Mouse (Mus musculus) T-helper 2 cell (primary cell): ENCODE measurements around the gene Itga6.
"Not testable (repeated sequence)": the region's sequence is repeated elsewhere in the genome, so short reads cannot be mapped to it uniquely, and the experiment has no call there.

ENCODE experiments used
- in situ Hi-C: fragments of 300-600 bp; cut with MboI, MseI; formaldehyde crosslinking; loops from one replicate; pipeline ENCODE4 v1.15.1; 2025; ENCODE audit warnings: high pct_unique_total_duplicates

The Itga6 gene

DNA sequence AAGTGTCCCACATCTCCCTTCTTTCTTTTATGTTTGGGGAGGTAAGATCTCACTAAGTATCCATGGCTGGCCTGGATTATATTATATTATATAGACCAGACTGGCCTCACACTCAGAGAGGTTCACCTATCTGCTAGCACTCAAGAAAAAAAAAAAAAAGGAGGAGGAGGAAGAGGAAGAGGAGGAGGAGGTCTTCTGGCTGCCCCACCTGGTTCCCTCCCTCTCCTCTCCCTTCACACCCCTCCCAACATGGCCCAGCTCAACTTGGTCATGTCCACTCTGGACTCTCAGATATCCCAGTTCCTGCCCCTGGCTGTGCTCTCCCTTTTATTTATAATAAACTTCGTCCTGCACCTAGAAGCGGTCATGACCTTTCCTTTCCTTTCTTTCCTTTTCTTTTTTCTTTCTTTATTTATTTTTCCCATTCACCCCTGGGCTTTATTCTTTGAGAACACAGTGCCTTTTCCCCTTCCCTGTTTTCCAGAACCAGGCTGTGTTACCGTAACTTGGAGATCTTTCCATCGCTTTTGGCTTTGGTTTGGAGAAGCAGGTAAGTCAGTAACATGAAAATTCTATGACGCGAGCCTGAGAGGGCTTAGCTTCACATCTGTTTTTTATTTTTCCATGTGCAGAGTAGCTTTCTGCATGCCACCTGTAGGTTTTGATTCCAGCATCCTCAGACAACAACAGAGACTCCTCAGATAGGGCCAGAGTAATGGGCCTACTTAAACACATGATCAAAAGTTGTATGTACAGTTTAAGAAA is at the start of gene Itga6:
Itga6 (plus strand) TSS at position 7 of the 765 bp plus-strand sequence.
- in situ Hi-C loops: no loop called here

DNA sequence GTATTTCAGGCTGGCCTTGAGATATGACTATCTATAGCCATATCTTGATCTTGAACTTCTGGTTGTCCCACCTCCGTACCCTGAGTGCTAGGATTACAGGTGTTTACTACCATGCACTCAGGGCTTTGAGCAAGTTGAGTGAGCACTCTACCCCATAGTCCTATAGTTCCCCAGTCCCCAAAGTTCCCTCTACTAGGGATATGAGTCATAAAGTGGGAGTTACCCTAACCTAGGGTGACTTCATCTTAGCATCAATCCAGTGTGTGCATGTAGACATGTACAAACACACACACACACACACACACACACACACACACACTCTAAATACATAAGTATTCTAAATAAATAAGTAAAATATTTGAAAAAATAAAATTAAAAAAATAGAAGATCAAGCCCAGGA is 48.6 kb upstream of the Itga6 start:
- in situ Hi-C loops: no loop called here

DNA sequence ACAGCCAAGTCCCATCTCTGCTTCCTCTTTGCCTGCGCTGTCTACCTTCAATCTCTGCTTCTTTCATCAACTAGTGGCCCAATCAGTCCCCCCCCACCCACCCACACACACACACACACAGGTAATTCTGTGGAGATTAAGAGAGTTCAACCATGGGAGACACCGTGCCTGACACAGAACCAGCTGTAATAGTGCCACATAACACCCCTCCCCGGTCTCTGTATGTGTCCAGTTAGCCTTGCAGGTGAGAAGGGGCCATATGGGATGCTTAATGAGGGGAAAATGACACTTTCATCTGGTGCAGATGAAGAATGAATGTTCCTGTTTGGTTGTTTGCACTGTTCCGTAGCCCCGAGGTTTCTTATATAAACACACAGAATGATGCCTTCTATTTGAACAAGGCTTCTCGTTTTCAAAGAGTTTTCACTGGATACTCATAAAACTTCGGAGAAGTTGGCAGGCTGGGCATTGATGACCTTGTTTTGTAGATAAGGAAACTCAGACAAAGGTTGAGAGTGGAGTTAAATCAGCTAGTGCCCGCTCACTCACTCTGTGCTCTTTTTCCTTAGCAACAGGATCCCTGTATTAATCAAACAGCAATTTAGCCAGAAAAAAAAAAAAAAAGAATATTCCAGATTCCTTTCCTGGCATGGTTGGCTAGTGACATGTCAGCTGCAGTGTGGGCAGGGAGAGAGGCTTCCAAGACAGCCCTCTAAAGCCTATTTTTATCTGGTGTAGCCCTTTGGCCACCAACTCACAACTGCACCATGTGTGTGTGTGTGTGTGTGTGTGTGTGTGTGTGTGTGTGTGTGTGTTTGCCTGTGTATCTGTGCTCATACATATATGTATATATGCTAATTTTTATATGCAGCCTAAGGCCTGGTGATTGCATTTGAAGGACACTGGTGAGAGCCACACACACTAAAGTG is 47.7 kb upstream of the Itga6 start:
- in situ Hi-C loops: no loop called here

DNA sequence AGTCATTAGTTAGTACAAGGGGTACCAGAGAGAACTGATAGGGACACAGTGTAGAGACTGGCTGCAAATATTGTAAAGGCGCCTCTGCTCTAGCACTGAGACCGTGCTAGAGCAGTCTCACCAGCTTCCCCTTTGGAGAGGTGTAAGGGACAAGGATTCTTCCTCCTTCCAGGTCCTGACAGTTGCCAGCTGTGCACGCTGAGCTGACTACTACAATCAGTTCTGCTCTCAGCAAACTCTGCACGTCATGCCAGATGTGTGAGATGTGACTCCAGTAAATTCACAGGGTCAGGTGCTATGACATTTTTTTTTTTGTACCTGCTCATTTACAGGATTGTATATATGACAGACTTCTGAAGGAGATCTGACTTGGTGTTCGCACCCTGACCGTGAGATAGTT is 47.0 kb upstream of the Itga6 start:
- in situ Hi-C loops: no loop called here

DNA sequence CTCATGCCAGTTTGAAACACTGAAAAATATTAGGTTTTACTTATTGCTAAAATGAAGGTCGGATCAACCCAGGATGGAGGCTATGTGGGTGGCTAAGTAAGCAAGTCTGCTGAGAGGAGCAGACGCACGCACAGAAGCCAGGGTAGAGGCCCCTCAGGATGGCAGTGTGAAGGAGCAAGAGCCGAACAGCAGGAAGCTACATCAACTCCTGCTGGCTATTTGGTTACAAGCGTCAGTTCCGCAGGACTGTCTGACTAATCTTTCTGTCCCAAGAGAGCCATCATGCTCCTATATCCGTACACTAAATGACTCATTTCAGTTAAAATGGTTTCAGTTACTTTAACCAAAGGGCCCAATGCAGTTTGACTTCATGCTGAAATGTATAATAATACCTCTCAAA is 46.5 kb upstream of the Itga6 start:
- in situ Hi-C loops: no loop called here

DNA sequence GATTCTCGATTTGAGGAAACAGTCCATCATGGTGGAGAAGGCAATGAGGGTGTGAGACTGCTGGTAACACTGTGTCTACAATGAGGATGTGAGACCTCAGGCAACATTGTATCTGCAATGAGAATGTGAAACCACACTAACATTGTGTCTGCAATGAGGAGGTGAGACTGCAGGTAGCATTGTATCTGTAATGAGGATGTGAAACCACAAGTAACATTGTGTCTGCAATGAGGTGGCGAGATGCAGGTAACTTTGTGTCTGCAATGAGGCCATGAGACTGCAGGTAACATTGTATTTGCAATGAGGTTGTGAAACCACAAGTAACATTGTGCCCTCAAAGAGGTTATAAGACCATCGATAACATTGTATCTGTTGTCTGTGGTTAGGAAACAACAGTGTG is 44.1 kb upstream of the Itga6 start:
- in situ Hi-C loops: no loop called here

DNA sequence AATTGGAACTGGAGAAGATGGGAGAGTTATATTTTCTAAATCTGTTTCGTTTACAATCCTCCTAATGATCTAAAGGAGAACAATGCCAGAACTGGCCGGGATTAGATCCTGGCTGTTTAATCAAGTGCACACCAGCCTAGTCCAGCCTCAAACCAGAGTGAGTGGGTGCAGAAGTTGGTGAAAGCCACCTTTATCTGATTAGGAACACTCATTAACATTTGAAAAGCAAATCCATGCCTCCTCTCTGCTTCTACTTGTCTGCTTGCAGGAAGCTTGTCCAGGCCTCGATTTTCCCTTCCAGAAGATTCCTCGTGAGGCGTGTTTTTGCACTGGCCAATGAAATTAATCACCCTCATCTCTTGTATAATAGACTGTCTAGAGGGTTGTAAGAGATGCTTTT is 41.1 kb upstream of the Itga6 start:
- in situ Hi-C loops: no loop called here

DNA sequence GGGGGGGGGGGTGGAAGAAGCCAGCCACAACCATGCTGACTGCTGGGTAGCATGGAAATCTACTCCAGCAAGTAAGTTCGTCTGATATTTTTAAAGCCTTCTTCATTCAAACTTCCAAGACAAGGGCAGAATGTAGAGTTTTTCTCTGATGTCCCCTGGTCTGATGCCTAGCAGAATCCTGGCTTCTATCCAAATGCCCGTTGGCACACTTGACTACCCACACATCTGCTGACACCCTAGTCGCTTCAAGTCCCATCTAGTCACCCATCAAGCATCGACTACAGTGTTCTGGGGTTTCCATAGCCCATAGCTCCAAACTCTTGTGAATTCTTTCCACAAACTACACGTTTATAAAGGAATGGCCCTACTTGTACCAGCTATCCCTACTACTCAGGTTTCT is 36.5 kb upstream of the Itga6 start:
- in situ Hi-C loops: no loop called here

DNA sequence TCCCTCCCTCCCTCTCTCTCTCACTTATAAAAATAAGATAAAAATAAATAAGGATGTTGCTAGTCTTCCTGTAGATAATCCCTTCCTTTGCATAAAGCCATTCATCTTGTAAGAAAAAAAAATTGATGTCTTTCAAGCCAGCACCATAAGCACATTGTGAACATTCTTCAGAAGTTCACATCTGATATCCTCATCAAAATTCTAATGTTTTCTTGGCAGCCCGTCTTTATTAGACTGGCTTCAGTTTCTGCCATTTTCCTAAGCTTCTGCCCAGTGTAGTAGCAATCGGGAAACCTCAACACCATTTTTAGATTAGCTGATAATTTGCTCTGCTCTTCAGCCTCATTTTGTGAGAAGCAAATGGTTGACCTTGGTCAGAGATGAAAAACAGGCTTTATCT is 33.8 kb upstream of the Itga6 start:
- in situ Hi-C loops: no loop called here

DNA sequence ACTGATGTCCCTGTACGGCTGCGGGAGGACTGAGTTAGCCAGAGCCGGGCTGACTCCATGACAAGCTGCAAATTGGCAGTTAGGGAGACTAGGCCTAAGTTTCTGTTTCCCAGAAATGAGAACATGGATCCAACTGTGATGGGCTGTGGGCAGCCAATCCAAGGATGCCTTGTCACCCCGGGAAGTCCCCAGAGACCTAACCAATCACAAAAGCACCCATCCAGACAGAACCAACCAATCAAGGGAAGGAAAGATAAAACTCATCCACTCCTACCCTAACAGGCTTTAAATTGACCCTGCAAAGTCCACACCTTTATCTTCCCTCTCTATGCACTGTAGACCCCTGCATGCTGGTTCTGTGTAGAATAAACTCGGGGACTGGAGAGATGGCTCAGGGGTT is 31.0 kb upstream of the Itga6 start:
- in situ Hi-C loops: no loop called here

DNA sequence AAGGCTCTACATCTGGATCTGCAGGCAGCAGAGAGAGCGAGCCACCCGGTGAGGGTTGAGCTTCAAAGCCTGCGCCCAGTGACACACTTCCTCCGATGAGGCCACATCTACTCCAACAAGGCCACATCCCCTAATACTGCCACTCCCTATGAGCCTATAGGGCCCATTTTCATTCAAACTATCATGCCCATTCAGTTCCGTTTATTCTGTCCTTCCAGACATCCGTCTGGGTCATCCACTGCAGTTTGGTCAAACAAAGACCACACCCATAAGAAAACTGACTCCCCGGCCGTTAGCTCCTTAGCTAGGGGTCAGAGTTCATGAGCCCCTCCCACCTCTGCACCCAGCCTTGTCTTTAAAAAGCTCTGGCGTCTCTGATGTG is 26.4 kb upstream of the Itga6 start:
- in situ Hi-C loops: no loop called here

DNA sequence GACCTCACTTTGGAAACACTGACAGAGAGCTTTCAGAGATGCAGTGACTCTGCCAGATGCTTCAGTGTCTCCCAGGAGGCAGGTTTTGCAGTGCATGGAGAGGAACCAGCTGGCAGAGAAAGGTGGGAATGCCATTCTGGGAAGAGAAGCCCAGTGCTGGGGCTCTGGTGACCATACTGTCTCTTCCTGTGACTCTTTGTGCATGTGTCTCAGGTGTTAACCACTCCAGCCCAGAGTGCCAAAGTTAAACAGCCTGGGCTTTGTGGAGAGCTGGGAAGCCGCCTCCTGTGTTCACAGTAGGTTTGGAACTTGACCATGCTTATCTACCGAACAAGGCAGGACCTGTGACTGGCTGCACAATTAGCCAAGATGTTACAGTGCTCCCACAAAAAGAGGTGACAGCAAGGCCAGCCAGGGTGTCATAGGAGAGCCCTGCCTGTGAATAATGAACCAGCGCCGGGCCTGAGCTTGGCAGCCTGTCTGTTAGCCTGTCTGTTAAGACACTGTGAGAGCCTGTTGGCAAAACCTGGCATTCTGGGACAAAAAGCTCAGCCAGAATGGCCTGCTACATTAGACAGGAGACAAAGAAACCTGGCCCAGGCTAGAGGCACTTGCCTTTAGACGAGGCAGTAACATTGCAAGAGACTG is 25.9 kb upstream of the Itga6 start:
- in situ Hi-C loops: no loop called here

DNA sequence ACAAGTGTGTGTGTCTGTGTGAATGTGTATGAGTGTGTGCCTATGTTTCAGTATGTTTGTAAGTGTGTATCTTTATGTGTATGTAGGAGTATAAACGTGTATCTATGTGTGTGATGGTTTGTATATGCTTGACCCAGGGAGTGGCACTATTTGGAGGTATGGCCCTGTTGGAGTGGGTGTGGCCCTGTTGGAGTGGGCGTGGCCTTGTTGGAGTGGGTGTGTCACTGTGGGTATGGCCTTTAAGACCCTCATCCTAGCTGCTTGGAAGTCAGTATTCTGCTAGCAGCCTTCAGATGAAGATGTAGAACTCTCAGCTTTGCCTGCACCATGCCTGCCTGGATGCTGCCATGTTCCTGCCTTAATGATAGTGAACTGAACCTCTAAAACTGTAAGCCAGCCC is 24.9 kb upstream of the Itga6 start:
- in situ Hi-C loops: not testable (repeated sequence)

DNA sequence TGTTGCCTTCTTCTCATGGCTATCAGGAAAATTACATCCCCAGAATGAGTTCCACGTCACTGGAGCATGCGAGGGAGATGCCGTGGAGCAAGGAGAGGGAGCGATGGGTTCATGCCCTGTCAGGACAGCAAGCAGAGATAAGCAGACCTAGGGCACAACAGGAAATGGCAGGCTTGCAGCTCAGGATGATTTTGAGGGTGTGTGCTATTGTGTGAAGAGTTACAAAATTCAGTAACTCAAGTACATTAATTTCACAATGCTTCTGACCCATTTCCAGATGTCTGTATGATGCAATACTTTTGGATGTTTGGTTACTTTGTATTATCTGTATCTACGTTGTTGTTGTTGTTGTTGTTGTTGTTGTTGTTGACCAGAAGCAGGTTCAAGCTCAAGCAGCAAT is 22.5 kb upstream of the Itga6 start:
- in situ Hi-C loops: no loop called here

DNA sequence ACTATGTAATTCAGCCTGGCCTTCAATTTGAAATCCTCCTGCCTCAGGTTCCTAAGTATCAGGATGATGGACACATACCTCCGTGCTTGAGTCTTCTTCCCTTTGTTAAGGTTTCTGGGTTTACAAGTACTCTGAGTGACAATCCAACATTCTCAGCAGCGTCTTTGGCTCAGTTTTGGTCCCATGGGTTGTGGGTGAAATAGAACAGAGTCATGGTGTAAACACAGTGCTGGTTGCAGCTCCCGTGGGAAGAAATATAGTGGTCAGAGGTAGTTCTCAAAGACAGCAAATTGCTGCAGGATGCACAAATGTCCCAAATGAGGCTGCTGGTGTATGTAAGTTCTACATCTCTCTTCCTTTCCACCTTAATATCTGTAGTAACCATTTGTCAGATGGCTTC is 21.8 kb upstream of the Itga6 start:
- in situ Hi-C loops: no loop called here

DNA sequence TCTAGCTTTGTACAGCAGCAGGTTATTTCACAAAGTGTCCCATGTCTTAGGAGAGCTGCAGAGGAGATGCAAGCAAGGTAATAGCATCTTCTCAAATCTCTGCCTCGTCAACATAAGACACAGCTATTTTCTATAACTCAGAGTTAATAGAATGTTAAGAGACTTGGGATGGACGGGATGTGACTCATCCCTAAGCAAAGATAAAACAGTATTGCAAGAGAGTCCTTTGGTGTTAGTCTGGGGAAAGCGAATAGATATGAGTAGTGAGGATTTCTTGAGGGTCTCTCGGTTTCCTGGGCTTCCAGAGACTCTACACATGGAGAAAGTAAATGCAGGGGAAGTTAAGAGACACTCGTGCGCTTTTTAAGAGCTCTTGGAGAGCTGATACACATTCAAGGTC is 21.4 kb upstream of the Itga6 start:
- in situ Hi-C loops: no loop called here

DNA sequence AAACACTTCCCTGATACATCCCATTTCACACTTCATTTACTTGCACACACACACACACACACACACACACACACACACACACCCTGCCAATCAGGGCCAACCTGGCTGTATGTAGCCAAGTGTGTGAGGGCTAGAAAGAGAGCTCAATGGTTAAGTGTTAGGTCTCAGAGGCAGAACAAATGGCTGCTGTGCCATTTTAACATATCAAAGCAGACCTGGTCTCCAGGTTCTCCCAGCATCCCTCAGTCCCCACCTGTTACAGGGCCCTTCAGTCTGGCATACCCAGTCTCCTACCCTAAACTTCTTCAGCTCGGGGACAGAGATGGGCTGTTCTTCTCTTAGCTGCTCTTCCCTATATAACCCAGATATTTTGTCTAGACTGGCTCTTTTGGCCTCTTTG is 20.0 kb upstream of the Itga6 start:
- in situ Hi-C loops: no loop called here

DNA sequence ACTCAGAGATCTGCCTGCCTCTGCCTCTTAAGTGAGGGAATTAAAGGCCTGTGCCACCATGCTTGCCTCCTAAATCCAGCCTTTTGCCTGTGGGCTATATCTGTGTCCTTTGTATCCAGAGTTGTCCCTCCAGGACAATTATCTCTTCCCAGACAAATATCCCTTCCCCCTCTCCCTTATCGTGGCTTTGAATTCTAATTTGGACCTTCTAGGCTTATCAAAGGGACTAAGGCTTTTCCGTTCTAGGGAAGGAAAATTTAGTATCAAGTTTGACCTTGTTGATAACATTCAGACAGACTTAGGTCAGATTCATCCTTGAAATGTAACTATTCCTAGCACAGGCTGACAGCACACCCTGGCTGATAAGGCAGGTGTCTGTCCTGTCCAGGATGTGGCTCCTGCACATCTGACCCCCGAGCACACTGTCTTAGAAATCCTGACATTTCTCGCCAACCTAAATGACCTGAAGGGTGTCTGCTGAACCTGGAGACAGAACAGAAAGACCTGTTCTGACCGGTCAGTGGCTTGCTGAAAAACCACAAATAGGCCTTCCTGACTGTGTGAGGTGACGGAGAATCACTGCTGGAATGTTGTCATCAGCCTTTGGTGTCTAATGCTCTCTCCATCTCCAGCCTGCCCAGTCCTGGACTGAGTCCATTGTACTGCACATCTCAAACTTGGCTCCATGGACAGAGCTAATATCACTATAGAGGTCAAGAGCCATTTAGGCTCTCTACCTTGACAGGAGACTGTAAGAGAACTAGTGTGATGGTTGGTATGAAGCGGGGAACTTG is 18.3 kb upstream of the Itga6 start:
- in situ Hi-C loops: no loop called here

DNA sequence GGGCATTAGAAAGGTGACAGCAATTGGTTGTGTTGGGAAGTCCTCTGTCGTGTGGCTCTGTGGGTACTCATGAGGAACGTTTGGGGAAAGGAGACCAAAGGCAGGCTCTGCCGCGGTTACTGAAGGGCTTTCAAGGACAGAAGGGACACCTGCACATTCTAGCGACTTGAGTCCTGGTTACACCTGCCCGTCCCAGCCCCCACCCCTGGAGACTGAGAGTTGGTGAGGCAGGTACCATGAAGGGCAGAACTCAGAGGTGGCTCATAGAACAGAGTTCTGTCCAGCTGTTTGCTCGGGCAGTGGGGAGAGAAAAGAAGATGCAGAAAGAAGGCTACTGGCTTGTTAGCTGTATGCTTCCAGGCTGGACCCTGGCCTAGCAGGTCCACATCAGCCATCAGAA is 17.1 kb upstream of the Itga6 start:
- in situ Hi-C loops: no loop called here

DNA sequence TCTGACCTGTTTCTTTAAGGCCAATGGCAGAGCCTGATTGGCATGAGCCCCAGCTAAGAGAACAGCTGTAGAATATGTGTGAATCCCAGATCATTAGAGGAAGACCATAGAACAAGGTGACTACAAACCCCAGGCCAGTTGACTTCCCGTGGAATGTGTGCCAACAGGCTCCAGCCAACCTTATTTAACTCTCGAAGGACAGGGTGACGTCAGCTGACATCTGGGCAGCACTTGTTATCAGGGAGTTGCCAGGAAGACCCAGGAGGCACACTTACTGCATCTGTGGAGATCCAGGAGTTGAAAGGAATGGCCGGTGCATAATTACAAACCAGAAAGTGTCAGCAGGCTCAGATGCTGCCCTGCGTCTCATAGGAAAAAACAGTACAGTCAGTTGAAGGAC is 16.6 kb upstream of the Itga6 start:
- in situ Hi-C loops: no loop called here
